Mouse (Mus musculus) lung, postnatal 0 days (tissue): ENCODE results near the gene Npcd.

Experiments
- CTCF ChIP-seq: IDR thresholded peaks from 2 replicates; pipeline ENCODE4 v1.5.1; 2016; ENCODE audit warnings: antibody characterized with exemption, mild to moderate bottlenecking
- EP300 ChIP-seq: IDR thresholded peaks from 2 replicates; pipeline ENCODE4 v1.6.1; 2016; ENCODE audit warnings: antibody characterized with exemption, mild to moderate bottlenecking, control low read depth

- TF ChIP-seq CTCF (no peak), EP300 (no peak)
Measured at GRCm38 (mm10) chr15:79800701-79801100, 33.3 kb downstream of the Npcd start.
